Mouse (Mus musculus) liver, adult 2 months (tissue): ENCODE data around the gene Rgs12.

Source experiments
- CTCF ChIP-seq: fragments of 200-500 bp; IDR thresholded peaks from 2 replicates; pipeline ENCODE4 v1.5.1; 2011; ENCODE audit warnings: low read depth, low read length, control low read depth
- POLR2A ChIP-seq: fragments of 200-500 bp; IDR thresholded peaks from 2 replicates; pipeline ENCODE4 v1.6.1; 2011; ENCODE audit warnings: low read length, control low read depth; ENCODE audit not compliant: insufficient read depth; ENCODE audit errors: extremely low read depth

- TF ChIP-seq CTCF: no peak
- TF ChIP-seq POLR2A: no peak
Measured at GRCm38 (mm10) chr5:35058216-35058615, 109.0 kb downstream of the Rgs12 start.
